Mouse (Mus musculus): ENCODE measurements around the gene Spib. TPM values are rescaled to one million over a fixed set of nuclear protein-coding genes. Genes with fewer than 3 reads are reported as not detected.
A peak's percentile ranks its signal among the peaks of the same experiment; 100 is the strongest.

The Spib gene
- total RNA-seq, 4 experiments from 2014 or later: not detected

DNA sequence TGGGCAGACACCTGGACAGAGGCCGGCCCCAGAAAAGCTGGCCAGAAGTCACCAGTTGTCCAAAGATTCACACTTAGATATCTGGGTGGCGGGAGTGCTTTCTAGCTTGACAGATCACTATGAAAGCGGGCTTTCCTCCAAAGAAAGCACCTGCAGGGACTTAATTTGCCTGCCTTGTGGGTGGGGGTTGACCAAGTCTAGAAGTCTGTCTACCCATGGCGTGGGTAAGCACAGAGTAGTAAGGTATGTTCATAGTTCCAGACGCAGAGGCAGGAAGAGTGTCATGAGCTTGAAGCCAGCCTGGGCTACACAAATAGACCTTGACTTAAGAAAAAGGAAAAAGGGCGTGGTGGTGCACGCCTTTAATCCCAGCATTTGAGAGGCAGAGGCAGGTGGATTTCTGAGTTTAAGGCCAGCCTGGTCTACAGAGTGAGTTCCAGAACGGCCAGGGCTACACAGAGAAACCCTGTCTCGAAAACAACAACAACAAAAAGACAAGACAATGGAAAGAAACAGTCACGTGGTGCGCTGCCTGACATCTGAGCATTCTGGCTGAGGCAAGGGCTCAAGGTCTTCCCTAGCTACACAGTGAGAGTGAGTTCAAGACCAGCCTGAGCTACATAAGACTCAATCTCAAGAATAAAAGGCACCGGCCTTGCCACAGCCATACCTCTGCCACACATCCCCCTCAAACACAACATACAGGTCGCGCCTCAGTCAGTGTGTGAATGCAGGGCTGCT lies 5.3 kb downstream of the Spib start:
- no peak for DNase-seq (ENCODE audit: low spot score in 2 of 2)

- DNase-seq (ENCODE audit: low spot score in 2 of 2): peak; percentile 94 to 97
Observed at GRCm38 (mm10) chr7:44525126-44525832, 6.6 kb downstream of the Spib start.

- DNase-seq (ENCODE audit: low spot score in 2 of 2): peak; percentile 80 to 90
Observed at GRCm38 (mm10) chr7:44524502-44524901, 7.4 kb downstream of the Spib start, which contains the start of gene Mybpc2. TSS of gene Mybpc2 (minus strand) at chr7:44524656.

- peak; percentile 75 to 81 for DNase-seq (ENCODE audit: low spot score in 2 of 2)
Observed at GRCm38 (mm10) chr7:44523056-44523455, 8.8 kb downstream of the Spib start.

DNA sequence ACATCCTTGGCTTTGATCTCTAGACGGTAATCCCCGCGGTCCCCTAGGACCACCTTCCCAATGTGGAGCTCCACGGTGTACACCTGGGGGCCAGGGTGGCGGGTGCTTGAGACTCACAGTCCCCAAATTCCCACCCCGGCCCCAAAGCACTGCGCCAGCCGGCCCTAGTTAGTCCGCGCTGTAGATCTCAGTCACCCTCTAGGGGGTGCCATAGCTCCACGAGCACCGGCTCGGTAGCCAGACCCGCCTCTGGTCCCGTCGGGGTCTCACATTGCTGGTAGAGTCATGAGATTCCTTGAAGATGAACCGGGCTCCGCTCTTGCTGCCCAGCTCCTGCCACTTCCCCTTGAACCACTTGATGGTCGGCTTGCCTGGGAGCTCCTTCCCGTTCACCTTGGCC lies 10.2 kb downstream of the Spib start:
- peak in 1 of 2 experiments; percentile 64 for DNase-seq (ENCODE audit: low spot score in 2 of 2)

DNA sequence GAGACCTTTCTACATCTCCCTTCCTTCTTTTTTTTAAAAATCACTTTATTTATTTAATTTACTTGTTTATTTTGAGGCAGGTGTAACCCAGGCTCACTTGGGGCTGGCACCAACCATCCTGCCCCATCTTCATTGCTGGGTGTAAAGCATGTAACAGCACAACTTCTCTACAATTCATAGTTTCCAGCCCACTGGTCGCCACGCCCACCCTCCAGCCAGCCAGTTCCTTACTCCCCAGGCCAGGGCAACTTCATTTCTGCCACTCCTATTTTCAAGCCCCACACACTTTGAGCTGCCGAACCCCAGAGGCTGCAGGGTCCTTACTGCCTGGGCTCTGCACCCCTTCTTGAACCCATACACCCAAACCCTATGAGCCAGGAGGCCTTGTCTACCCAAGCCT lies 10.9 kb downstream of the Spib start:
- DNase-seq (ENCODE audit: low spot score in 2 of 2): no peak

DNA sequence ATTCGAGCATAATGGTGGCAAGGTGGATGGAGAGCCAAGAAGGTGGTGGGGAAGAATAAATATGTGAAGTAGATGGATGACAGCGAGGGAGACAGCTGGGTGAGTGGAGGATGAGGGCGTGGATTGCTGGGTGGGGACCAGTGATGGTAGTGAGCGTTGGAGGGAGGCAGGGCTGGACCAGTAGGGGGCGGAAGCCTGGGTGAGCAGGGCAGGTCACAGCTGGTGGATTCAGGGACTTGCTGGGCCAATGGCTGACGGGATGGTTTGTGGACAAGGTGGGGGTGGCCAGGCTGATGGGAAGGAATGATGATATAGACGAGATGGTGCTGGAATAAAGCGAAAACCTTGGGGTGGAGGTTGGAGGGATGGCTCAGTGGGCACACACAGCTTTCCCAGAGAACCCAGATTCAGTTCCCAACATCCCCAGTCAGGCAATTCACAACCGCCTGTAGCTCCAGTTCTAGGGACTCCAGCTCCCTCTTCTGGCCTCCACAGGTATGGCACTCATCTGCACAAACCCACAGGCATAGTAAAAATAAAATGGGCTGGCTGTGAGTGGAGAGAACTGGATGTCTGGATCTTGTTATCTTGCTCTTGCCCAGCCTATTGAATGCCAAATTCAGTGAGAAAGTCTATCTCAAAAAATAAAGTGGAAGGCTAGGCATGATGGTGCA lies 12.5 kb downstream of the Spib start:
- no peak for DNase-seq (ENCODE audit: low spot score in 2 of 2)

GRCm38 (mm10) chr7:44507491-44507890 lies 24.4 kb downstream of the Spib start:
- DNase-seq (ENCODE audit: low spot score in 2 of 2): no peak

- peak in 1 of 2 experiments; percentile 45 for DNase-seq (ENCODE audit: low spot score in 2 of 2)
Observed at GRCm38 (mm10) chr7:44501563-44502115, 30.2 kb downstream of the Spib start.

- peak in 1 of 2 experiments; percentile 15 for DNase-seq (ENCODE audit: low spot score in 2 of 2)
Observed at GRCm38 (mm10) chr7:44500046-44500445, 31.8 kb downstream of the Spib start.

- DNase-seq (ENCODE audit: low spot score in 2 of 2): peak in 1 of 2 experiments; percentile 2
Observed at GRCm38 (mm10) chr7:44498922-44499321, 32.9 kb downstream of the Spib start.

DNA sequence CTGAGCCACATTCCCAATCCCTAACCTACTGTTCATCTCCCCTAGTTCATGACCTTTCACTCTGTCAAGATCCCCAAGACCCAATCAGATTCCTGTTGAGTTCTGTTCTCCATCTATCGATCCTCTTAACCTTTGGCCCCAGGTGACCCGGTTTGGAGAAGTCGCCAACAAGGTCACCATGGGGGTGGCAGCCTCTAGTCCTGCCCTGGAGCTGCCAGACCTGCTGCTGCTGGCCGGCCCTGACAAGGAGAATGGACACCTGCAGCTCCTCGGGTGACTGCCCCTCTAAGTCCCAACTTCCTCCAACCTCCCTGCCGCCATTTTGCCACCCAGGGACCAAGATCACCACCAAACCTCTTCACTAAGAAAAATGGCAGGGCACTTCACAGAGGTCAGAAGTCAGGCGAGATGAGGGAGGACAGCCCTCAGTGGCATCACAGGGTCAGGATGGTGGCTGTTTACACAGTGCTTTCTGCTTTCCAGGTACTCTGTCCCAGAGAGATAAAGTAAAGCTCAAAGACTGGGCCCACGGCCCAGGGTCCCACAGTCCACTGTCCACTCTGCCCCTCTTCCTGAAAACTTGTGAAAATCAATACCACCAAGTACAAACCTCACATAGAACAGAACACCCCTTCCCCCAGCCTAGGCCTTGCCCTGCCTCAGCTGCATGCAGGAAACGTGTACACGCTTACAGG lies 34.4 kb downstream of the Spib start:
- DNase-seq (ENCODE audit: low spot score in 2 of 2): peak in 1 of 2 experiments; percentile 8

GRCm38 (mm10) chr7:44496771-44497109 lies 35.1 kb downstream of the Spib start:
- no peak for DNase-seq (ENCODE audit: low spot score in 2 of 2)

GRCm38 (mm10) chr7:44495992-44496770 lies 35.7 kb downstream of the Spib start, which contains the start of the genes Emc10 and Fam71e1:
TSS of gene Emc10 (minus strand) at chr7:44496529.
TSS of gene Fam71e1 (plus strand) at chr7:44496581.
- peak; percentile 92 to 95 for DNase-seq (ENCODE audit: low spot score in 2 of 2)

DNA sequence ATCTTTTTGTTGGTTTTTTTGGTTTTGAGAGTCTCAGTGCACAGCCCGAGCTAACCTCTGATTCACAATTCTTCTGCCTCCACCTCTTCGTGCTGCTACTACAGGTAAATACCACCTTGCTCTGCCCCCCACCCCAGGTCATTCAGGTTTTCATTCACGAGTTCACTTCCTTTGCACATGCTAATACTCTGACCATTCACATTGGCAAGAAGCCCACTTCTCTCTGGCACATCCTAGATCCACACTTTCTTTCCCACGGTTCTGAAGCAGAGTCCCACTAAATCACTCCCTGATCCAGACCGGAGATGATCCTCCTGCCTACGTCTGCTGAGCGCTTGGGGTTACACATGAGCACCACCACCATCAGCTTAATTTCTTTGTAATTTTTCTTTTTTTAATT lies 36.8 kb downstream of the Spib start:
- DNase-seq (ENCODE audit: low spot score in 2 of 2): no peak

GRCm38 (mm10) chr7:44494681-44495080 lies 37.2 kb downstream of the Spib start:
- peak in 1 of 2 experiments; percentile 9 for DNase-seq (ENCODE audit: low spot score in 2 of 2)

GRCm38 (mm10) chr7:44492166-44492826 lies 39.6 kb downstream of the Spib start:
- DNase-seq (ENCODE audit: low spot score in 2 of 2): no peak

DNA sequence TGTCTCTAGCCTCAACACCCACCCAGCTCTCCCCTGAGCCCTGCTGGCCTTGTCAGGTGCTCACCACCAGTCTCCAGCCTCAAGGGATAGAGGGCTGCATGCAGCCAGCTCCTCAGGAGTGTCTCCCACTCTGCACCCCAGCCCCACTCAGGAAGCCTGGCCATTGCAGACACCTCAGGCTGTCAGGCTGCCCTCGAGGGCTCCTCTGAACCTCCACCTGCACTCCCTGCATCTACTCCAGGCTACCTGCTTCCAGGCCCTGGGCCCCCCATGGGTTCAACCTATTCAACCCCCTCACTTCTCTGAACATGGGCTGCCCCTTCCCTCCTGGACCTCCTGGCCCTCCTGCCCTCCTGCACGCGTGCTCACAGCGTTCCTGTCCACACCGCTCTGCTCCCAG lies 40.5 kb downstream of the Spib start:
- peak in 1 of 2 experiments; percentile 2 for DNase-seq (ENCODE audit: low spot score in 2 of 2)

- no peak for DNase-seq (ENCODE audit: low spot score in 2 of 2)
Observed at GRCm38 (mm10) chr7:44490281-44490680, 41.6 kb downstream of the Spib start.

GRCm38 (mm10) chr7:44488545-44488944 lies 43.3 kb downstream of the Spib start:
- DNase-seq (ENCODE audit: low spot score in 2 of 2): peak in 1 of 2 experiments; percentile 3

Data from gastrocnemius, adult 8-10 months (tissue).